Mouse (Mus musculus): ENCODE results near the gene Hspb2.

GRCm38 (mm10) chr9:50798368-50798767 lies 46.2 kb upstream of the Hspb2 start:
- TF ChIP-seq CTCF (IDR thresholded peaks at IDR 0.05) (no peak), EP300 (IDR thresholded peaks at IDR 0.05) (peak; percentile 56; the same call in 1 of the 2 replicates)

All from lung, postnatal 0 days (tissue).